Mouse (Mus musculus) lung, postnatal 0 days (tissue): ENCODE data around the gene March8.

Experiments
- CTCF ChIP-seq: IDR thresholded peaks from 2 replicates; pipeline ENCODE4 v1.5.1; 2016; ENCODE audit warnings: antibody characterized with exemption, mild to moderate bottlenecking
- EP300 ChIP-seq: IDR thresholded peaks from 2 replicates; pipeline ENCODE4 v1.6.1; 2016; ENCODE audit warnings: antibody characterized with exemption, mild to moderate bottlenecking, control low read depth

GRCm38 (mm10) chr6:116340521-116340920 lies 2.7 kb downstream of the March8 start:
- TF ChIP-seq EP300, result no peak
- TF ChIP-seq CTCF, result no peak
